Mouse (Mus musculus) adrenal gland, postnatal 14 days (tissue): ENCODE measurements at regions not wholly inside any gene's neighbourhood (a gene's known extent, or its start where the extent isn't known, plus 50 kb on each side); places are given as distances from the start of the nearest gene placed in this dataset.

Source experiments
- DNase-seq: peaks from one replicate; pipeline ENCODE4 v3.0.0; 2021; ENCODE audit warnings: mixed read lengths

DNA sequence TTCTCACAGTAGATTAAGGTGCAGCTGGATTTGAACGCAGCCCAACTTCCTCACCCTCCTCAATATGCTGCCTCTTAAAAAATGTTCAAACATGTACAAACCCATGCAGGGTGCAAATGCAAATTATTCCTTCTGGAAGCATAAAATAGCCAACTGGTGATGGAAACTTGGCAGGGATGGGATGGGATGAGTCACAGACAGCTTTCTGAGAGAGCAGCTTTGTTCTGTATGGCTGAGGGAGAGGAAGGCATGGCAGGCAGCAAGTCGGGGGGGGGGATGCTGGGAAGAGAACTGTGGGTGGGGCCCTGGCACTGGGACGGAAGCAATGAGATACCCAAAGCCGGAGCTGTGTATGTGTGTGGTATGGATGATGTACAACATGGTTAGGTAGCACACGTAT lies 194.2 kb upstream of the Ppp2r3a start:
- peak; percentile 43 for DNase-seq

DNA sequence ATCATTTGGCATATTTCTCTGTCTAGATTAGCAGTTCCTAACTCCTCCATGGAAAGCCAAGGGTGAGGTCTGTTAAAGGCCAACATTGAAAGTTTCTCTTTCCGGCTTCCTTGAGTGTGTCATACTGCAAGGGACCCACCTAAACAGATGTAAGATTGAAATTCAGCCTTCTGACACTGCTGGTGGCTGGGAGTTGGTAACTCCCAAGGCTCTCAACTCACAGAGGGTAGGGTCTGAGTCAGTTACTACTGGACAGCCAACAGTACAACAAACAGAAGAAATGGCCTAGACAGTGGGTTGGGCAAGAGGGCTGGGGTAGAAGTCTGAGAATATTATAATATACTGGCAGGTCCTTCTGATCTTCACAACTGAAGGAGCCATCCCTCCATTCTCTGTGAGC lies 193.7 kb upstream of the Ppp2r3a start:
- DNase-seq: no peak

DNA sequence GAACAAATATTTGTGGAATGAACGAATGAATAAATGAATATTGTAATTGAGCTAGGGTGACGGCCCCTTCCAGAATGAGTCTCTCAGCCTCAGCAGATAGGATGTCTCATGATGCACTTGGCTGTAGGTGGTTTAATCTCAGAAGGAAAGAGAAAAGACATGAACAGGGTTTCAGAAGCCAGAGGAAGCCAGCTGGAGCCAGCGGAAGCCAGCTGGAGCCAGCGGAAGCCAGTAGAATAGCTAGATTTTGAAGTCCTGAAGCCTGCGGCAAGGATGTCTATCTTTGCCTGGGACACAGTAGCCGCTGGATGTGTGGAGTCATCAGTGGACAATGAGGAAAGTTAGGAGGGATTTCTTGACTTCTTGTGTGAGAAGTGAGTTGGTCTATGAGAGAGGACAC lies 188.3 kb upstream of the Ppp2r3a start:
- DNase-seq: no peak

DNA sequence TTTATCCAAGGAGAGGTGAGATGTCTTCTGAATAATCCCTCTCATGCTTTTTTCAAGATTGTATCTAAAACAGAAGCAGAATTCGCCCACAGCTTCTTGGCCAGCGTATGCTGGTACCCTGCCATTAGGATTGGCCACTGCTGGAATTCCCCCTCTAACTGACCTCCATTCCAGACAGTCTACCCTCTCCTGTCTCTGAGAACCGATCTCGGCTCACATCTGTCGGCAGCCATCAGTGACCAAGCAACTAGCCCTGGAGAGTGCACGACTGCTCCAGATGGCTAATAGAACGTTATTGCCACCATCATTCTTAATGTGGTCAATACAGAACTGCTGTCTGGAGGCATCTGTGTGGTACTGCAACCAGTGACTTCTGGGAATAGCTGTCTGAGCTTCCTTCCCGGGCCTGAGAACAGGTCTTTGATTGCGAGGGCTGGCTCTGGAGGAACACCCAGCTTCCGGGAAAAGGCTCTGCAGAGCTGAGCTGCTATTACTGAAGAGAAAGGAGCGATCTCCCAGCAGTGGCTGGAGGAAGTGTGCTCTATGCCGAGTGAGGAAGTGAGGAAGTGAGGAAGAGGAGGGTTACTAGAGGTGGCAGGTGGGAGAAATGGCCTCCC lies 187.1 kb upstream of the Ppp2r3a start:
- no peak for DNase-seq

DNA sequence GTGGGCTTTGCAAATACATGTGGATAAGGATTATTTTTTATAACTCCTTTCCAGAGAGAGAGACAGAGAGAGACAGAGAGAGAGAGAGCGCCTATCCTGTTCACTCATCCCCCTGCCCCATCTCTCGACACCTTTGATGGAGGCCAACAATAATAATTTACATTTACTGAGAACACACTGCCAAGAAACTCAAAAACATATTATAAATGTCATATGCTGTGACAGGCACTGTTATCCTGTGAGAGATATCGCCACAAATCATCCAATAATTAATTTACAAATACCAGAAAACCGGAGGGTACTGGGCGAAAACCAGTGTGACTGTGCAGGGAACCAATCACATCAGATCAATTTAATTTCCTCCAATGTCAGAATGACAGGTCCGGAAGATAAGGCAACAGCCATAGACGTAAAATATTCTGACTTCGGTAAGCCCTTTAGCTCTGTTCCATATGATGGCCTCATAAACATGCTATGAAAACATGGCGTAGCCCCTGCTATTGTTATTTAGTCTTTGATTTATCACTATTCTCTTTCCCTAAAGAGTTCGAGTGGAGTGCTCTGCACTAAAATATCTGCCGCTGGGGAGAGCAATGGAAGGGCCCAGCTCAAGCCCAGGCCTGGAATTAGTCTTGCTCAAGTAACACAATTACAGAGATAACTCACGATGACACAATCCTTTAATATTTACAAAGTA lies 173.5 kb upstream of the Ppp2r3a start:
- DNase-seq: no peak

DNA sequence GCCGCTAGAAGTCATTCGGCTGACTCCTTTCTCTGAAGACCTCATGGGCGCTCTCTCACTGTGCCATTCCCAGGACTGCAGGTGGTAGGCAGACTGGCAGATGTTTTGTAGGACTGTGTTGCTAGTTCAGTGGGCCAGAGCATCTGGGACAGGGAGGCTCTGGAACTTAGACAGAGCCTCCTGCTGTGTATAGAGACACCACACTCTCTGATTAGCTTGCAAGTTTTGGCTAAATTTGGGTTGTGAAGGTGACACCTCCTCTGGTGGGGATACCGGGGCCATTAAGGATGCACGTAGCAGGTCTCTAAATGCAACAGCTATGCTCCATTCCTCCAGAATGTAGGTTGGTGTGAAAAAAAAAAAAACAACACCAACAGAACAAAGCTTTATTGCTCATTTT lies 171.4 kb upstream of the Ppp2r3a start:
- no peak for DNase-seq

DNA sequence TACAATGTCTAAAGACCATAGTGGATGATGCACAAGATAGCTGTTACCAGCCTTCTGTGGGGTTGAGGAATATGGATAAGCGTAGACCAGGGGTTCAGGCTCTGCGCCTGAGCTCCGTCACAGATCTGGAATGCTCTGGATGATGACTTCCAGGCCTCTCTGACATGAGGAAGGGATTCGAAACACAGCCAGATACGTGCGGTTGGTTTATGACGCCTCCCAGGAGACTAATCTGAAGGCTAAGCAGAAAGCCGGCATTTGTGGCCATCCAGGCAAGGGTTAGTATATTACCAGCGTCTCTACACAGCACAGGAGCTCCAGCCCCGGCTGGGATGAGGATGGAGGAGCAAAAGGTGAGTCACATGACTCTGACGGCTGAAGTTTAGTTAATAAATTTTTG lies 170.4 kb upstream of the Ppp2r3a start:
- DNase-seq: no peak

DNA sequence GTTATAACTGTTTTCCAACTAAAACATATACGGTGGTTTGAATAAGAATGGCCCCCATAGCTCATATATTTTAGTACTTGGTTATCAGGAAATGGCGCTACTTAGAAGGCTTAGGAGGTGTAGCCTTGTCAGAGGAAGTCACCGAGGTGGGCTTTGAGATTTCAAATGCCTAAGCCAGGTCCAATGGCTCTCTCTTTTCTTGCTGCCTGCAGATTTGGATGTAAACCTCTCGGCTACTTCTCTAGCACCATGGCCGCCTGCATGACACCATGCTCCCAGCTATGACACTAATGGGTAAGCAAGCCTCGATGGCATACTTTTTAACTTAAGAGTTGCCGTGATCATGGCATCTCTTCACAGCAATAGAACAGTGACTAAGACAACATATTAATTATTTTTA lies 169.5 kb upstream of the Ppp2r3a start:
- DNase-seq: no peak

DNA sequence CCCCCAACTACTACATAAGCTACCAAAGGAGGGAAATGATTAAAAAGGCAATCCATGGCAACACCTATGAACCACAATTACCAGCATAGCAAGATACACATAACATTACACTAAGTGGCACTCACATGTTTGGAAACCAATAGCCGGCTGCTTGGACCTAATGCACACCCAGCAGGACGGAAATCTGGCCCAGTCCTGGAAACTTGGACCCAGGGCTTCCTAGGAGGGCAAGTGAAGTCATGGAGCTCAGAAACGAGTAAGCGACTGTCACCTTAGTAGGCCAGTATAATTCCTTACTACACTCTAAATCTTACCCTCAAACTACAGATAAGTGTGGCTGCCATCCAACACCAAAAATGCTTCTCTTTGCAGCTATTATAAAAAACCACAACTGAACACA lies 168.6 kb upstream of the Ppp2r3a start:
- DNase-seq: no peak

DNA sequence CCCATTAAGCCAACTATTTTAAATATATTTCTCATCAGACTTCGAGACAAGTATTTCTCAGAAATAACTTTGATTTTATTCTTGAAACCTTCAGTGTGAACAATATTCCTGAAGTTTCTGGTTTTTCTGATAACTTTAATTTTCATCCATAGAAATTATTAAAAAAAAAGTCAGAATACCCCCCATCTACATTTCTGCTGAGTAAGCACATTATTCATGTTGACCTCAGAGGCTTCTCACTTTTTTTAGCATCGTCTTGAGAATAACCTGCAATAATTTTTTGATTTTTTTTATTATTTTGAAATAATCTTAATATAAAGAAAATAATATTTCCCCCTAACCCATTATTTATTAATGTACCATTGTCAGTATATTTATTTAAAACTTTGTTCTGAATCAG lies 166.1 kb upstream of the Ppp2r3a start:
- no peak for DNase-seq

DNA sequence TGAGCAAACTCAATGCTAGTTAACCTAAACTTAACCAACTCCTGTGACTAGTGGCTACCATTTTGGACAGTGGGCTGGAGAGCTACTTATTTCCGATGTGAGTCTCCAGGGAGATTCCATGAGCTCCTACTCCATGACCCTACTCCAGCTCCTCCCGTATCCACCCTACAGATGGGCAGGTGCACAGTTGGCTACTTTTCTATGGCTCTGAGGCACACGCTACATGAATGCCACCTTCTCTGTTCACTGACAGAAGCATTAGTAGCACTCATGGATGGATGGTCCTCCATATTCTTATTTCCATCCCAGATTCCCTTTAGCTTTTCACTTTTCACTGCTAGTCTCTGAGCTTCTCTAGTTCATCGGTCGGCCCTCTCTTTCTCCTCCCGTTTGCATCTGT lies 164.7 kb upstream of the Ppp2r3a start:
- no peak for DNase-seq

DNA sequence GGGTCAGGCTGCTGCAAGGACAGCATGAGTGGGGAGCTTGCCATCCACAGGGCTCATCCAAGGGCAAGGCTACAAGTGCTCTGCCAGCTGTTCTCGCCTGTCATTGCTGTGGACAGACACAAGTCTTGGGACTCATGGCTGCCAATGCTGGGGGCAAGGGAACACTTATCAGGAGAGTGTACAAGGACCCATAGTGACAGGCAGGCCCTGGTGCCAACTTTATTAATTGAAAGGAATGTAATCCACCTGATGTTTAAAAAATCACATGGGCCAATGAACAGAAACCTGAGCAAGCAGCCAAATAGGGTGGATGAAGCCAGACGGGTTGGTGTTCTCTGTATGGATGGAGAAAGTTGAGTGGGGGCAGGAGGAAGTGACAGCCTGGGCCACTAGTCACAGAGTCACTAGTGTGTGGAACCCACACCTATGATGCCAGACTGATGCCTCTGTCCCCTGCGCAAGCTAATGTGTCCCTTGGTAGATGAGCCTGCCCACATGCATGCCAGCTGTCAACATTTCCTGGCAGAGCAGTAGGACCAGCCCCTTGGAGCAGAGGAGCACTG lies 161.6 kb upstream of the Ppp2r3a start:
- peak; percentile 61 for DNase-seq

DNA sequence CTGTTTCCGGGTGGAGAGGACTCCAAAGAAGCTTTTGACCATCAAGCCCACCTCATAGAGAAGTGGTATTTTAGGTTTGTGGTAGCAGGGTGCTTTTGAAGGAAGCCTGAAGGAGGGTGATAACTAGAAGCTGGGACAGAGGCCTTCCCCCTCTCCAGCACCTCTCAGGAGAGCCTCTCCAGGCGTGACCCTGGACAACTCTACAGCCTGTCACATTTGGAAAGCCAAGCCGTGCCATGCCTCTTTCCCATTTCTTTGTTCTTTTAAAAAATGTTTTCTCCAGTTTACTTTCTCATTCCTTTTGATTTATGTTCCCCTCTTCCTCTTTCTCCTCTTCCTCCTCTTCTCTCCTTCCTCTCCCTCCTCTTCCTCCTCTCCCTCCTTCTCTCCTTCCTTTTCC lies 160.4 kb upstream of the Ppp2r3a start:
- no peak for DNase-seq

DNA sequence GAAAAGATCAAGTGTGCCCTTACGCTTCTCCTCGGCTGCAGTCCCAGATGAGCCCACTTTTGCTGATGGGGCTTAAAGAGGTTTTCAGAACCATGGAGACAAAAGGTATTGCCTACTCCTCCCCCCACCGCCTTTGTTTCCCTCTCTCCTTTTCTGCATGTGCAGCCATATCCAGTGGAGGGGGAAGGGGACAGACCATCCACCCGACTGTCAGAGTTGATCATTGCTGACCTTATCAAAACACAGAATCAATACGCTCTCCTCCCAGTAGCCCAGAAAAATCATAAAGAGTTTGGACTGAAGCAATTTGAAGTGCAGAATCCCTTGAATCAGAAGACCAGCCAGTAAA lies 159.9 kb upstream of the Ppp2r3a start:
- DNase-seq: no peak

DNA sequence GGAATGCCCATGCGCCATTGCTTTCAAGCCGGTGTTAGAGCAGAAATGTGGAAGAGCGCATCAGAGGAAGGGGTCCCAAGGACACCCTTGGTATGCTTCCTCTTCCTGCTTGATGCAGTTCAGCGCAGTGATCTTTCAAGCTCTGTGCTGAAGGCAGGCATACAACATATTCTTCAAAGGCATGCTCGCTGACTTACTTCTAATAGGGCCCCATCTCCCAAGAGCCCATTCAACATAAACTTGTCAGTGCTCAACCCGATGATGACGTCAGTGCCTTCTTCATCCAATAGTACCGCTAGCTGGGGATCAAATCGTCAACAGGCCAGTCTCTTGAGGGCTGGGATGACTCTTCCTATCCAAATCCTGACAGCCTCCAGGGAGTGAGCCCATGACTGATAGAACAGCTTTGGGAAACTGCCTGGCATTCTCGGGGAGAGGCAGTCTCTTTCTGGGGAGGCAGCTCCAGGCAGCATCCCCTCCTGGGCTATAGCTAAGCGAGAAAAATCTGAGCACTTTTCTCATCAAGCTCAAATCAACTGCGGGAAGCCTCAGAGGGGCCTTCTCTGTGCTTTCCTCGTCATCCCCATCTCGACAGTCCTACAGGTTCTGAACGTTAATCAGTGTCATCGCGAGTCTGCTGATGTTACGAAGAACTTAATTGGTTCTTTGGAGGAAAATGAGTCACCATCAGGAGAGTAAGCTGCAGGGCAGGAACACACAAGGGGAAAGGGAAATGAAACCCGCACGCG lies 159.4 kb upstream of the Ppp2r3a start:
- DNase-seq: no peak

DNA sequence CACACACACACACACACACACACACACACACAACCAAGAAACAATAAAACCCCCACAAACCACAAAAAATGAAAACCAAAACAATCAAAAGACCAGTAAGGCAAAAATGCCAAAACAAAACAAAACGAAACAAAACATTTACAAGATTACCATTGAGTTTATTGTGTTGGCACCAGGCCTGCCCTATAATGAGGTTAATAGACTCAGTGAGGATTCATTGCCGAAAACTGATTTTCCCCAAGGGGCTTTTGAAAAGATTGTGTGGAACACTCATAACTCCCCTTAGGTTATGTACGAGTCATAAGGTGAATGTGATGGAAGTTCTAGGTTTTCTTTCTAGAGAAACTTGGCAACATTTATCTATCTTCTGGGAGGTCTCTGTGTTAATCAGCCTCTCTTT lies 158.8 kb upstream of the Ppp2r3a start:
- DNase-seq: no peak

DNA sequence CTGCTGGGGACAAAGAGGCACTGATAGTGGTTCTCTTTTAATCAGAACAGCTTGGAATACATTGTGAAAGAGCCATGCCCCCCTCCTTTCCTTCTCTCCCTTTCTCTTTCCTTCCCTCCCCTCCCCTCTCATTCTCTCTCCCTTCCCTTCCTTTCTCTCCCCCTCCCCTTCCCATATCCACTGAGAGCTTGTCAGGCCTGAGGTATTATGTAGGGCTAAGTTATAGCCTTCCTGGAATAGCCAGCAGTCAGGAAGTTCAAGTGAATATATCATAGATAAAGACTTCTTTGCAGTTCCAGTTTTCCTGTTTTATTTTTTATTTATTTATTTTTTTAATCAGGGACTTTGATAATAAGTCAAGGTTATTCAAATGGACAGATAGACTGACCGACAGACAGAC lies 156.5 kb upstream of the Ppp2r3a start:
- DNase-seq: no peak

DNA sequence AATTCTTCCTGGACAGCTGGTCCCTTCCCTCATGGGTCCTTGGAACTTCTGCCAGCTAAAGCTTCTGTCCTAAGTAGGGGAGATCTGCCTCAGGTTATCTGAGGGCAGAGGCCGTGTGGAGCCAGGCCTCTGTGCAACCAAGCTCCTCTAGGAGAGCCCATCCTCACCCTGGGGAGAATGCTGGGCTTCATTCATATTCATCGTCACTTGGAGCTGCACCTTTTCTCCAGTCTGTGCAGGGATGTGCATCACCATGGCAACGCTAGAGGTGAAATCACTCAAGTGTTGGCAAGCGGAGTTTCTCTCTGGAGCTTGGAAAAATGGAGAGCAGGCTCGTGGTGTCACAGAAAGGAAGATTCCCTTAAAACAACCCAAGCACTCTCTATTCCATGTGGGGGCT lies 155.5 kb upstream of the Ppp2r3a start:
- DNase-seq: no peak

DNA sequence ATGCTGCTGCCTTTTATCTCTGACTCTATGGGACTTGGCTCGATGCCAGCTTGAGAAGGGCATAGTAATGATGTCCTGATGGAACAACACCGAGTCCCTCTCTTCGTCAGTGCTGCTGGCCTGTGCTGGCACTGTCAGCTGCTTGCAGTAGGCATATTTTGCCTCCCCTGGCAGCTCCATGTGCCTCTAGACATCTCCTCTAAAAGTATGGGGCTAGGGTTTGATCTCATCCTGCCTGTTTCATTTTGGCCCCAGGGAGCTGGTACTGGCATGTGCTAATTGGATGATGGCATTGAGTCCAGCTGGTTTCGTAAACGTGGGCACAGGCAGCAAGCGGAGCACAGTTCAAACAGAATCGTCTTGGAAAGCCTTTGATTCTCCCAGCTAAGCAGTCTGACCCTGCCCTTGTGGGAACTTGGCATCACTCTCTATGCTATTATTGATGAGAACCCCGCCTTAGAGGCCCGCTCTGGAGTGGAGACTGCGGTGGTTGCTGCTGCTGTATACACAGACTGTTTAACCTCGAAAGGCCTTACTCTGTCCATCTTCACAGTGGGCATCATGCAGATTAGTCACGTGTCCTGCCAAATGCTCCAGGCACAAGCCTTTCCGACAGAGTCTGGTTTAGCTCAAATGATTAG lies 153.0 kb upstream of the Ppp2r3a start:
- DNase-seq: peak; percentile 62

DNA sequence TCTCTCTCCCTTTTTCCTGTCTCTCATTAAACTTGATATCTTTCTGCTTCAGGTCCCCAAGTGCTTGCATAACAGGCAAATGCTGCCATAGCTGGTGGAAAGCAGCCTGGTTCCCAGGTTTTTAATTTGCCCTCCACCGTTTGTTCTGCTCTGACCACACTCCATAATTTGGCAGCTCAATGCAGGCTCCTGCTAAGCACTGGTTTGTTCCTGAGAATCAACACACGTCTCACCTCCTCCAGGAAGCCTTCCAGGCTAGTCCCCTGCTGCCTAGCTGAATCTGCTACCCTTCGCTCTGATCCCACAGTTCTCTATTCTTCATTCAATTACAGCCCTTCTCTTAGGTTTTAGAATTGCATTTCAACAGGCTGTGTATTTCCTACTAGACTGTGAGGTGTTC lies 152.4 kb upstream of the Ppp2r3a start:
- DNase-seq: no peak

DNA sequence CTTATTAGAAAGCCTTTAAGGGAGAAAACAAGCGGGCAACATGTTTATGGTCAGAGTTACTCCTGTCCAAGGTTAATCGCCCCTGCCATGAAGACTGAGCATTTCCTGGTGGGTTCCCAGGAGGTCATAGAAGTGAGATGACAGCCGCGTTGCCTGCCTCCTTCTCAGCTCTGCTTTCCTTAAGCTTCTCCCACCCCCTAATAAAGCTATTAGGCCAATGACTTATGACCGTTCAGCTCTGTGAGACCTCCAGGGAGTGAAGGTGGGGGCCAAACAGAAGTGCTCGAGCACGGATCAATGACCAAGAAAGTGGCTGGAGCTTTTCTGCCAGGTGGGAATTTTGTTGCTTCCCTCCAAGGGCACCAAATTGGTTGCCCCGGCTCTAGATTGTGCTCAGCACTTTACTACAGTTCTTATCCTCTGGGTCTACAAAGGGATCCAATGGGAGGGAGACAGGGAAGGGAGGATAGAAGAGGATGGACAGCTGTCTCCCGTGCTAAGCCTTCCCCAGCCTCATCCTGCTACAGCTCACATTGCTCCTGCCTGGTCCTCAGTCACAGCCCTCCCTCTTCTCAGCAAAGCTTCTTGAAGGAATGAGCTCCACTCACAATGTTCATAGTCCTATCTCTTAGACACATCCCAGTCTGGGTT lies 151.1 kb upstream of the Ppp2r3a start:
- no peak for DNase-seq

DNA sequence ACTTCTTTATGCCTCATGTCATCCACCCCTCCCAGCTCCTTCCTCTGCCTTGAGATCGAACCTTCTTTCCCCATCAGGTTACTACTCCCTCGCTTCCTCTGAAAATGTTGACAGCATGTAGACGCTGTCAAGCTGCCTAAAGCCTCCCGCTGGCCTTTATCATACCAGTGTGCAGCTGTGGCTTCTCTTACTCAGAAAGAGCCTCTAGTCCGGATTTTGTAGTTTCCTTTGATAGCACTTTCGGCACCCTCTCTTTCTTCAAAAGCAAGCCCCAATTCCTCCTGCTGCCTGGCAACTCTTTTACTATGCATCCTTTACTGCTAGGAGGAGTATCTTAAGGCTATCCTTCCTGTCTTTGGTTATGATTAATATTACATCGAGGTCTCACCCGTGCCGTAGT lies 149.8 kb upstream of the Ppp2r3a start:
- no peak for DNase-seq

DNA sequence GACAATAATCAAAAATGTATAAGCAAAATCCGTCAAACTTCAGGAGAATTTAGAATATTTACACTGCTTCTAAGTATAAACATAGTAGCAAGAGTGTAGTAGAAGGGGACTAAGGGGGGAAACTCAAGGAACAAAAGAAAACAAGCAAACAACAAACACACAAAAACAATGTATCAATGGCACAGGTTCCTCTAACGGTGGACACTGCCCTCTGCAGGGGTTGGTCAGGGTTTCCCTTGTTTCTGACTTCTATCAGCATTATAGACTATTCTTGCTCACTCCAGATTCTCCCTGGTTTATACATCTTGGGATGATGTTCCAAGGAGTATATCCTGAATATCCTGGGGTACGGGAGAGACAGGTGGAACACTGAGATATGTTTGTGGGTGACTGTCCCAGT lies 147.3 kb upstream of the Ppp2r3a start:
- no peak for DNase-seq
